Mouse (Mus musculus): Measurements from ENCODE around the gene Gm5294.

Gm5294 gene

DNA sequence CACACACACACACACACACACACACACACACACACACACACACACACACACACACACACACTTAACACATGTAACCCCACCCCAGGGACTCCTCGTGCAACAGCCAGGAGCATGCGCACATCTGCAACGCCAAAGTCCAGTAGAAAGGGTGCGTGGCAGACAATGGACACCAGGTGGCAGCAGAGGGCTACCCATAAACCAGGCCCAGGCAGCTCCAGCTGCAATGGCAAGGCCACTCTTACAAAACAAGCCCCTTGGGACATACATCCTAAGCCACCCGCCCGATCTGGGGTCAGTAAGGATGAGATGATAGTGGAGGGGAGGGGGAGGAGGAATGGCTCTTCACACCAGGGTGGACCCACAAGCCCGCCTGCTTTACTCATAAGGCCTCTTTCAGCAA, 28.2 kb downstream of the Gm5294 start:
- DNase-seq (ENCODE audit: extremely low read depth, insufficient read length, low spot score): peak; percentile 74

GRCm38 (mm10) chr5:138849682-138850461, 30.0 kb downstream of the Gm5294 start:
- DNase-seq (ENCODE audit: extremely low read depth, insufficient read length, low spot score): no peak

GRCm38 (mm10) chr5:138850462-138850844, 30.6 kb downstream of the Gm5294 start:
- DNase-seq (ENCODE audit: extremely low read depth, insufficient read length, low spot score): no peak

DNA sequence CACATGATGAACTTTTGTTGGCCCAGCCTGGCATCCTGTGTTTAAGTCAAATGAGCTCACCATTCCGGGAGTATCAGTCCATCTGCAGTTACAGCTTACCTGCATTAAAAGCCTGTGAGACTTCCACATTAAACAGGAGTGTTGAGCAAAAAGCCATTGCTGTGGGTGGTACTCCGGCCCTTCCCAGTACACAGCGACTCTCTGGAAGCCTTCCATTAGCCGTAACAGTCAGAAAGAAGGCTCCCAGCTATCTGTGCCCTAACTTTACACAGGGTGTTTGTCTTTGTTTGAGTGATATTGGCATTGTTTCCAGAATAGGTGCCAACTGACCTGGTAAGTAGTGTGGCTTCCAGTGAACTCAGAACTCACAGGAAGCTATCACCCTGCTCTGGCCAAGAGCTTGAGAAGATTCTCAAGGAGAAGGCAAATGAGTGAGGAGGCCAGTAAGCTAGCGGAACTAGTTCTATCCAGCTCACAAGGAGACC, 31.5 kb downstream of the Gm5294 start:
- no peak for DNase-seq (ENCODE audit: extremely low read depth, insufficient read length, low spot score)

- DNase-seq (ENCODE audit: extremely low read depth, insufficient read length, low spot score): no peak
These were observed 32.3 kb downstream of the Gm5294 start for GRCm38 (mm10) chr5:138852151-138852550.

DNA sequence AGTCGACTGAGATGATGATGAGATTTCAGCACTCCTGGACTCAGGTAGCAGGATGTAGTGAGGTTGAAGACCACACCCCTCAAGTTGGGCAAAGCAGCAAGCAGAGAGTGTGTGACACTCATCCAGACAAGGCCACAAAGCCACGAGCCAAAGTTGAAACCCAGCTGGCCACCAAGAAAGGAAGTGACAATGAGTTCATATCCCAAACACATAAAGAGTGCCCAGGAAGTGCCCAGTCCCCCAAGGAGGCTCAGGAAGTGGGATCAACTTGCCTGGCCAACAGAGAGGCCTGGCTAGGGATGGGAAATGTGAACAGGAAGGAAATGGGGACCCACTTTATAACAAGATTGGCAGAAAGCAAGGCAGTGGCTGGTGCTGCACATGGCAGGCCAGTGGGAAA, 33.5 kb downstream of the Gm5294 start:
- no peak for DNase-seq (ENCODE audit: extremely low read depth, insufficient read length, low spot score)

DNA sequence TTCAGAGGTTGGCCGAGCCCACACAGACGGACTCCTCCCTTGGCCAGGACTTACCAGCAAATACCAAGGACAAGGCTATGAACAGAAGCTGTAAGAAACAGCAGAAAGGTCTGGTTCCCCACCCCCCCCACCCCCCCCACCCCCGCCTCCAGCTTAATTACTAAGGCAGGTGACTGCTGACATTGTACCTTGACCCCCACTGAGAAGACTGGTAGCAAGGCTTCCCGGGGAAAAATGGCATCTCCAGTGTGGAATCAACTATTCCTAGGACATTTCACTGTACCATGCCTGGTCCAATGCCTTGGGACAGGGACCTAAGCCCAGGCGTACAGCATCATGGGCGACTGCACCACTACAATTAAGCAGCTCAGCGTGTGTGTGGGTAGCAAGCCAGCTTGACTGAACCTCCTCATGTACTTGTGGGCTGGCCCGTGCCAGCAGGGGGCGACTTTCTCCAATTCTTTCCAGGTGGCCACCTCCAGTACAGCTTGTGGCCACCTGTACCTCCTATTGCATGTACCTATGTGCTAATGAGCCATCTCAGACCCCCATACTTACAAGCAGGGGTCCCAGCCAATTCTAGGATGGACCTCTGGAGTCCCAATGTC, 37.2 kb downstream of the Gm5294 start:
- no peak for DNase-seq (ENCODE audit: extremely low read depth, insufficient read length, low spot score)

- DNase-seq (ENCODE audit: extremely low read depth, insufficient read length, low spot score): no peak
These were observed 38.0 kb downstream of the Gm5294 start for GRCm38 (mm10) chr5:138857811-138858251.

GRCm38 (mm10) chr5:138863681-138864146, 43.8 kb downstream of the Gm5294 start:
- no peak for DNase-seq (ENCODE audit: extremely low read depth, insufficient read length, low spot score)

GRCm38 (mm10) chr5:138864166-138864565, 44.3 kb downstream of the Gm5294 start:
- DNase-seq (ENCODE audit: extremely low read depth, insufficient read length, low spot score): no peak

DNA sequence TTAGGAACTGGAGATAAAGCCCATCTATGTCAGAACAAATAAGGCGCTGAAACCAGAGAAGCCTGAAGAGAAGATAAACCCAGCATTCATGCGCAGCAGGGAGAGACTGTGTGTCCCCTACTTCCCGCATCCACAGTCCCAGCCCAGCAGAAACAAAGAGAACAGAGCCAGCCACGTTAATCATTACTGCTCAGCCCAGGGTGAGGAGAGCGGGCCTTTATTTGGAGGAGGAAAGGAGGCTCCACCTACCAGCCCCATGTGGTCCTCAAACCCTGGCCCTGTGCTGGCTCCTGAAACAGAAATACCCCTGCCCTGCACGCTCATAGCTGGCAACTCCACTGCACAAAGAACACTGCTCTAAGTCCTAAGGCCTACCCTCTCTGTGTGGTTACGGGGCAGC, 45.0 kb downstream of the Gm5294 start:
- no peak for DNase-seq (ENCODE audit: extremely low read depth, insufficient read length, low spot score)

- DNase-seq (ENCODE audit: extremely low read depth, insufficient read length, low spot score): no peak
These were observed 45.8 kb downstream of the Gm5294 start for GRCm38 (mm10) chr5:138865637-138866036.

Data from 3134 (cell line).